Mouse (Mus musculus): ENCODE data around the gene Prkcd. TPM values are rescaled to one million over a fixed set of nuclear protein-coding genes. Genes with fewer than 3 reads are reported as not detected.

Prkcd gene
- polyA plus RNA-seq, 1 experiment from 2014 or later = 37.3 TPM

- no peak overlapping the region for H3K27ac ChIP-seq (replicated peaks)
- no peak overlapping the region for H3K4me3 ChIP-seq
- H3K4me1 ChIP-seq = peaks cover 35% of the 10 kb centered on the region
- no peaks in the 10 kb centered on the region for H3K36me3 ChIP-seq (replicated peaks)
- H3K9me3 ChIP-seq = no peaks in the 10 kb centered on the region
- 71% methylated on average over 5 of the region's 5 CpGs for WGBS
- H3K27me3 ChIP-seq (replicated peaks; ENCODE audit: low read depth, poor library complexity, severe bottlenecking) = peaks cover 25% of the 10 kb centered on the region
- DNase-seq (ENCODE audit: low spot score) = no peak
Measured at GRCm38 (mm10) chr14:30630811-30631576, 5.0 kb upstream of the Prkcd start.

GRCm38 (mm10) chr14:30629839-30630238 lies 3.8 kb upstream of the Prkcd start:
- no peak overlapping the region for H3K27ac ChIP-seq (replicated peaks)
- H3K27me3 ChIP-seq (replicated peaks; ENCODE audit: low read depth, poor library complexity, severe bottlenecking) = peaks cover 33% of the 10 kb centered on the region
- WGBS = 39% methylated on average over 4 of the region's 4 CpGs
- no peak overlapping the region for H3K4me3 ChIP-seq
- H3K4me1 ChIP-seq = peaks cover 47% of the 10 kb centered on the region
- H3K9me3 ChIP-seq = no peaks in the 10 kb centered on the region
- DNase-seq (ENCODE audit: low spot score) = no peak
- no peaks in the 10 kb centered on the region for H3K36me3 ChIP-seq (replicated peaks)

- 86% methylated on average over 5 of the region's 5 CpGs for WGBS
- peaks cover 39% of the 10 kb centered on the region for H3K27me3 ChIP-seq (replicated peaks; ENCODE audit: low read depth, poor library complexity, severe bottlenecking)
- no peaks in the 10 kb centered on the region for H3K9me3 ChIP-seq
- no peak overlapping the region for H3K4me3 ChIP-seq
- H3K27ac ChIP-seq (replicated peaks) = no peak overlapping the region
- no peak for DNase-seq (ENCODE audit: low spot score)
- H3K36me3 ChIP-seq (replicated peaks) = no peaks in the 10 kb centered on the region
- peaks cover 62% of the 10 kb centered on the region for H3K4me1 ChIP-seq
Measured at GRCm38 (mm10) chr14:30628235-30628634, 2.2 kb upstream of the Prkcd start.

- Histone ChIP-seq H3K4me3 (peak overlapping the region; percentile 71), H3K27ac (replicated peaks) (peak overlapping the region; percentile 80), H3K9me3 (no peaks in the 10 kb centered on the region), H3K27me3 (replicated peaks; ENCODE audit: low read depth, poor library complexity, severe bottlenecking) (peaks cover 39% of the 10 kb centered on the region), H3K4me1 (peaks cover 55% of the 10 kb centered on the region), H3K36me3 (replicated peaks) (no peaks in the 10 kb centered on the region)
- 67% methylated on average over 12 of the region's 12 CpGs for WGBS
- no peak for DNase-seq (ENCODE audit: low spot score)
Measured at GRCm38 (mm10) chr14:30626756-30627742, 1.0 kb upstream of the Prkcd start.

- WGBS = under 1% methylated on average over 39 of the region's 39 CpGs
Measured at GRCm38 (mm10) chr14:30625131-30625807, 741 bp downstream of the Prkcd start.

GRCm38 (mm10) chr14:30624277-30624721 lies 1.7 kb downstream of the Prkcd start:
- H3K27ac ChIP-seq (replicated peaks) = no peak overlapping the region
- H3K4me3 ChIP-seq = peak overlapping the region; percentile 71
- WGBS = 64% methylated on average over 8 of the region's 8 CpGs
- no peaks in the 10 kb centered on the region for H3K9me3 ChIP-seq
- DNase-seq (ENCODE audit: low spot score) = no peak
- H3K27me3 ChIP-seq (replicated peaks; ENCODE audit: low read depth, poor library complexity, severe bottlenecking) = peaks cover 28% of the 10 kb centered on the region
- H3K36me3 ChIP-seq (replicated peaks) = no peaks in the 10 kb centered on the region
- H3K4me1 ChIP-seq = peaks cover 48% of the 10 kb centered on the region

More at GRCm38 (mm10) chr14:30625131-30625807, 741 bp downstream of the Prkcd start:
- Histone ChIP-seq H3K27me3 (replicated peaks; ENCODE audit: low read depth, poor library complexity, severe bottlenecking) (peaks cover 37% of the 10 kb centered on the region), H3K4me3 (peak overlapping the region; percentile 71), H3K36me3 (replicated peaks) (no peaks in the 10 kb centered on the region), H3K27ac (replicated peaks) (peak overlapping the region; percentile 80), H3K4me1 (peaks cover 55% of the 10 kb centered on the region), H3K9me3 (no peaks in the 10 kb centered on the region)
- peak; percentile 68 for DNase-seq (ENCODE audit: low spot score)

GRCm38 (mm10) chr14:30622556-30622955 lies 3.5 kb downstream of the Prkcd start:
- peaks cover 22% of the 10 kb centered on the region for H3K27me3 ChIP-seq (replicated peaks; ENCODE audit: low read depth, poor library complexity, severe bottlenecking)
- H3K9me3 ChIP-seq = no peaks in the 10 kb centered on the region
- H3K4me1 ChIP-seq = peaks cover 46% of the 10 kb centered on the region
- no peak overlapping the region for H3K4me3 ChIP-seq
- DNase-seq (ENCODE audit: low spot score) = no peak
- 86% methylated on average over 8 of the region's 8 CpGs for WGBS
- H3K36me3 ChIP-seq (replicated peaks) = no peaks in the 10 kb centered on the region
- no peak overlapping the region for H3K27ac ChIP-seq (replicated peaks)

GRCm38 (mm10) chr14:30622130-30622529 lies 3.9 kb downstream of the Prkcd start:
- Histone ChIP-seq H3K4me1 (peaks cover 46% of the 10 kb centered on the region), H3K4me3 (no peak overlapping the region), H3K36me3 (replicated peaks) (no peaks in the 10 kb centered on the region), H3K27ac (replicated peaks) (no peak overlapping the region), H3K9me3 (no peaks in the 10 kb centered on the region), H3K27me3 (replicated peaks; ENCODE audit: low read depth, poor library complexity, severe bottlenecking) (peaks cover 22% of the 10 kb centered on the region)
- 84% methylated on average over 7 of the region's 7 CpGs for WGBS
- DNase-seq (ENCODE audit: low spot score) = no peak

- H3K4me3 ChIP-seq = no peak overlapping the region
- peaks cover 35% of the 10 kb centered on the region for H3K4me1 ChIP-seq
- H3K27me3 ChIP-seq (replicated peaks; ENCODE audit: low read depth, poor library complexity, severe bottlenecking) = peaks cover 8% of the 10 kb centered on the region
- no peaks in the 10 kb centered on the region for H3K9me3 ChIP-seq
- no peak overlapping the region for H3K27ac ChIP-seq (replicated peaks)
- WGBS = 82% methylated on average over 7 of the region's 7 CpGs
- DNase-seq (ENCODE audit: low spot score) = no peak
- 0 out of 2 replicates have a peak, but pooled peaks cover 3% of the 10 kb centered on the region for H3K36me3 ChIP-seq (replicated peaks)
Measured at GRCm38 (mm10) chr14:30619982-30620578, 5.9 kb downstream of the Prkcd start.

- no peak overlapping the region for H3K27ac ChIP-seq (replicated peaks)
- no peaks in the 10 kb centered on the region for H3K9me3 ChIP-seq
- peaks cover 27% of the 10 kb centered on the region for H3K4me1 ChIP-seq
- no peak overlapping the region for H3K4me3 ChIP-seq
- 86% methylated on average over 2 of the region's 2 CpGs for WGBS
- H3K36me3 ChIP-seq (replicated peaks) = 0 out of 2 replicates have a peak, but pooled peaks cover 3% of the 10 kb centered on the region
- H3K27me3 ChIP-seq (replicated peaks; ENCODE audit: low read depth, poor library complexity, severe bottlenecking) = 0 out of 2 replicates have a peak, but pooled peaks cover 1% of the 10 kb centered on the region
- DNase-seq (ENCODE audit: low spot score) = no peak
Measured at GRCm38 (mm10) chr14:30618746-30619275, 7.2 kb downstream of the Prkcd start.

- DNase-seq (ENCODE audit: low spot score) = no peak
- H3K27me3 ChIP-seq (replicated peaks; ENCODE audit: low read depth, poor library complexity, severe bottlenecking) = no peaks in the 10 kb centered on the region
- no peaks in the 10 kb centered on the region for H3K9me3 ChIP-seq
- WGBS = 67% methylated on average over 2 of the region's 2 CpGs
- 0 out of 2 replicates have a peak, but pooled peaks cover 3% of the 10 kb centered on the region for H3K36me3 ChIP-seq (replicated peaks)
- peaks cover 37% of the 10 kb centered on the region for H3K4me1 ChIP-seq
- H3K4me3 ChIP-seq = no peak overlapping the region
- H3K27ac ChIP-seq (replicated peaks) = no peak overlapping the region
Measured at GRCm38 (mm10) chr14:30616751-30617150, 9.3 kb downstream of the Prkcd start.
